Mouse (Mus musculus): ENCODE data around the gene Dnm2. TPM values are rescaled to one million over a fixed set of nuclear protein-coding genes. Genes with fewer than 3 reads are reported as not detected.
A peak's percentile ranks its signal among the peaks of the same experiment; 100 is the strongest.
"Not testable (repeated sequence)": the region's sequence is repeated elsewhere in the genome, so short reads cannot be mapped to it uniquely, and the experiment has no call there.

Dnm2 gene
- polyA plus RNA-seq, 1 experiment from 2014 or later, result 60.6 TPM

DNA sequence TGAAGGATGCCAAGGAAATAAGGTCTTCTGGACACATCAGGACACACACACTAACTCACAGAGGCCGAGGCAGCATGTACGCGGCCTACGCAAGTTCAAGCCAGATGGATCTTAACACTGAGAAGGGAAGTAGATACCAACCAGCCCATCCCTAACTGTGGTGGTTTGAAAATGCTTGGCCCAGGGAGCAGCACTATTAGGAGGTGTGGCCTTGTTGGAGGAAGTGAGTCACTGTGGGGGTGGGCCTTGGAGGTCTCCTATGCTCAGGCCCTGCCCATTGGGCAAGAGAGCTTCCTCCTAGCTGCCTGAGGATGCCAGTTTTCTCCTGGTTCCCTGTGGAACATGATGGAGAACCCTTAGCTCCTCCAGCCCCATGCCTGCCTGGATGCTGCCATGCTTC is 88.8 kb downstream of the Dnm2 start:
- Histone ChIP-seq H3K4me1 (ENCODE audit: control insufficient read depth, insufficient read depth, low read length) (peaks cover 9% of the 10 kb centered on the region), H3K9ac (ENCODE audit: low read length) (no peak overlapping the region), H3K4me2 (no peak overlapping the region), H3K9me3 (ENCODE audit: control insufficient read depth, low read length) (no peaks in the 10 kb centered on the region), H3K36me3 (ENCODE audit: control insufficient read depth, insufficient read depth, low read length) (no peaks in the 10 kb centered on the region; the same call in 1 of the 2 replicates), H3K27me3 (ENCODE audit: control insufficient read depth, insufficient read depth, low read length) (no peaks in the 10 kb centered on the region), H3K4me3 (ENCODE audit: low read depth, low read length) (no peak overlapping the region), H3K27ac (ENCODE audit: low read depth, low read length) (no peak overlapping the region)
- ATAC-seq (ENCODE audit: low FRiP score) (no peak), DNase-seq (ENCODE audit: low spot score, missing footprints) (no peak)
- 97% methylated on average over 4 of the region's 4 CpGs for WGBS

DNA sequence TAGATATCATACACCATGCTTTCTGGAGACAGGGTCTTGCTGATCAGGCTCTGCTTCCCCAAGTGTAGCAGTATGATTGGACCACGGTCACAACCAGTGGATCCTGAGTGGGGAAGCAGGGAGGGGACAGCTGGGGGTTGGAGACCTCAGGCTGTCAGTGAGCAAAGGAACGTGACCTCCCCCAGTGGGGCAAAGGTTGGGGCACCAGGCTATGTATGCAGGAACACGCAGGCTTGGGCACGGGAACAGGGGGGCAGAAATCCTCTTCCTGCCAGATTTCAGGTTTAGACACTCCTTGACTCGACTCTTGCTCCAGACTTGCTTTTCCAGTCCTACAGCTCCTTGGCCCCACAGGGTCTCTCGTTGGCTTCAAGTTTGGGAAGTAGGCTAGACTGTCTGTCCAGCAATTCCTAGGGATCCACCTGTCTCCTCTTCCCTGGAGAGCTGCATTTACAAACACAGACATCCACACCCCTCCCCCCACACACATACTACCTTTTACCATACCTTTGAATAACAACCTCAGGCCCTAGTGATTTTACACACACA is 93.3 kb downstream of the Dnm2 start:
- no peak for ATAC-seq (ENCODE audit: low FRiP score)
- no peaks in the 10 kb centered on the region for H3K9me3 ChIP-seq (ENCODE audit: control insufficient read depth, low read length)
- H3K4me3 ChIP-seq (ENCODE audit: low read depth, low read length), result no peak overlapping the region
- no peaks in the 10 kb centered on the region for H3K4me1 ChIP-seq (ENCODE audit: control insufficient read depth, insufficient read depth, low read length)
- no peak overlapping the region for H3K9ac ChIP-seq (ENCODE audit: low read length)
- 81% methylated on average over 6 of the region's 6 CpGs for WGBS
- no peak overlapping the region for H3K4me2 ChIP-seq
- no peaks in the 10 kb centered on the region for H3K36me3 ChIP-seq (ENCODE audit: control insufficient read depth, insufficient read depth, low read length)
- no peaks in the 10 kb centered on the region for H3K27me3 ChIP-seq (ENCODE audit: control insufficient read depth, insufficient read depth, low read length)
- H3K27ac ChIP-seq (ENCODE audit: low read depth, low read length), result no peak overlapping the region
- DNase-seq (ENCODE audit: low spot score, missing footprints), result no peak

- not testable (repeated sequence) for H3K4me1 ChIP-seq (ENCODE audit: control insufficient read depth, insufficient read depth, low read length); H3K27ac ChIP-seq (ENCODE audit: low read depth, low read length); DNase-seq (ENCODE audit: low spot score, missing footprints); H3K9me3 ChIP-seq (ENCODE audit: control insufficient read depth, low read length); H3K4me3 ChIP-seq (ENCODE audit: low read depth, low read length); H3K36me3 ChIP-seq (ENCODE audit: control insufficient read depth, insufficient read depth, low read length); H3K9ac ChIP-seq (ENCODE audit: low read length); ATAC-seq (ENCODE audit: low FRiP score); H3K4me2 ChIP-seq; H3K27me3 ChIP-seq (ENCODE audit: control insufficient read depth, insufficient read depth, low read length)
- WGBS, result 81% methylated on average over 6 of the region's 6 CpGs
These were observed 94.0 kb downstream of the Dnm2 start for GRCm38 (mm10) chr9:21518690-21519089.

- Histone ChIP-seq H3K4me1 (ENCODE audit: control insufficient read depth, insufficient read depth, low read length) (no peaks in the 10 kb centered on the region), H3K4me3 (ENCODE audit: low read depth, low read length) (no peak overlapping the region), H3K9me3 (ENCODE audit: control insufficient read depth, low read length) (no peaks in the 10 kb centered on the region), H3K9ac (ENCODE audit: low read length) (no peak overlapping the region), H3K27me3 (ENCODE audit: control insufficient read depth, insufficient read depth, low read length) (no peaks in the 10 kb centered on the region), H3K4me2 (no peak overlapping the region), H3K27ac (ENCODE audit: low read depth, low read length) (no peak overlapping the region), H3K36me3 (ENCODE audit: control insufficient read depth, insufficient read depth, low read length) (no peaks in the 10 kb centered on the region)
- no peak for DNase-seq (ENCODE audit: low spot score, missing footprints)
- ATAC-seq (ENCODE audit: low FRiP score), result no peak
- WGBS, result 86% methylated on average over 7 of the region's 7 CpGs
These were observed 100.6 kb downstream of the Dnm2 start for GRCm38 (mm10) chr9:21525142-21525936.

DNA sequence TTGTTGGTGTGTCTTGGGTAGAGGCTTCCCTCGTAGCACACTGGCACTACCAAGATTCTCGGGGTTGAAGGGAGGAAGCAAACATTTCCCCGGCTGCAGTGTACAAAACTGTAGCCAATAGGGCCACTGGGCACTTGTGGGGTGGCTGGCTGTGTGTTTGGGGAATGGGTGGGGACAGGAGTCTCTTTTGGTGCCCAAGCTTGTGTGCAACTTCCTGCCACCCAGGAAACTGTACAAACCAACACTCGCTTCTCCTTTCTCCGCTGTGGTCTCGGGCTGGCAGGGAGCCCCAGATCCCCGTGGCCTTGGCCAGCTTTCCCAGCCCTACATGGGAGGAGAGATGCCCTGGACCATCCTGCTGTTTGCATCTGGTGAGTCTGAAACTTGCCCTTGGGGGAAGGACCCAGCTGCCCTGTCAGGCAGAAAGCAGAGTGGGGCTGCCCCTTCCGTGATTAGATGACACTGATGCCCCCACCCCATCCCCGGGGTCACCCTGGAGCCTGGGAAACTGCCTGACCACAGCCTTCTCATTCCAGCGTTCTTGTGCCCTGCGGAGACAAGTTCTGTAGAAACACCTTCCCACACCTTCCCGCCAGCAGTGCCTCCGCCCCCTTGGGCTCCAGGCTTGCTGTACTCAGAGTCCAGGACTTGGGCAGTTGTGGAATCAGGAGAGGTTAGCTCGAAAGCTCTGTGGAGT is 101.4 kb downstream of the Dnm2 start, which contains the start of gene AB124611:
AB124611 (plus strand) TSS at position 240 of the 697 bp plus-strand sequence.
- no peak for ATAC-seq (ENCODE audit: low FRiP score)
- H3K9ac ChIP-seq (ENCODE audit: low read length), result no peak within 1 kb of the TSS
- H3K36me3 ChIP-seq (ENCODE audit: control insufficient read depth, insufficient read depth, low read length), result no peaks in the 10 kb centered on the region

GRCm38 (mm10) chr9:21526634-21526944 is 101.9 kb downstream of the Dnm2 start:
- no peak overlapping the region for H3K27ac ChIP-seq (ENCODE audit: low read depth, low read length)
- 92% methylated on average over 3 of the region's 3 CpGs for WGBS
- H3K36me3 ChIP-seq (ENCODE audit: control insufficient read depth, insufficient read depth, low read length), result no peaks in the 10 kb centered on the region
- H3K4me1 ChIP-seq (ENCODE audit: control insufficient read depth, insufficient read depth, low read length), result no peaks in the 10 kb centered on the region
- no peaks in the 10 kb centered on the region for H3K27me3 ChIP-seq (ENCODE audit: control insufficient read depth, insufficient read depth, low read length)
- DNase-seq (ENCODE audit: low spot score, missing footprints) (no peak), ATAC-seq (ENCODE audit: low FRiP score) (no peak)
- H3K4me2 ChIP-seq, result no peak overlapping the region
- H3K9me3 ChIP-seq (ENCODE audit: control insufficient read depth, low read length), result no peaks in the 10 kb centered on the region
- H3K4me3 ChIP-seq (ENCODE audit: low read depth, low read length), result no peak overlapping the region
- no peak overlapping the region for H3K9ac ChIP-seq (ENCODE audit: low read length)

More for the DNA sequence above, 101.4 kb downstream of the Dnm2 start, which contains the start of gene AB124611:
- 71% methylated on average over 14 of the region's 14 CpGs for WGBS
- Histone ChIP-seq H3K4me1 (ENCODE audit: control insufficient read depth, insufficient read depth, low read length) (no peaks in the 10 kb centered on the region), H3K9me3 (ENCODE audit: control insufficient read depth, low read length) (no peaks in the 10 kb centered on the region), H3K4me3 (ENCODE audit: low read depth, low read length) (no peak within 1 kb of the TSS), H3K27ac (ENCODE audit: low read depth, low read length) (no peak within 1 kb of the TSS), H3K4me2 (no peak within 1 kb of the TSS), H3K27me3 (ENCODE audit: control insufficient read depth, insufficient read depth, low read length) (no peaks in the 10 kb centered on the region)
- no peak for DNase-seq (ENCODE audit: low spot score, missing footprints)

GRCm38 (mm10) chr9:21527100-21527801 is 102.5 kb downstream of the Dnm2 start:
- H3K27me3 ChIP-seq (ENCODE audit: control insufficient read depth, insufficient read depth, low read length), result no peaks in the 10 kb centered on the region
- no peaks in the 10 kb centered on the region for H3K4me1 ChIP-seq (ENCODE audit: control insufficient read depth, insufficient read depth, low read length)
- DNase-seq (ENCODE audit: low spot score, missing footprints) (no peak), ATAC-seq (ENCODE audit: low FRiP score) (no peak)
- 91% methylated on average over 2 of the region's 2 CpGs for WGBS
- H3K27ac ChIP-seq (ENCODE audit: low read depth, low read length), result no peak overlapping the region
- H3K4me3 ChIP-seq (ENCODE audit: low read depth, low read length), result no peak overlapping the region
- no peak overlapping the region for H3K9ac ChIP-seq (ENCODE audit: low read length)
- no peak overlapping the region for H3K4me2 ChIP-seq
- H3K36me3 ChIP-seq (ENCODE audit: control insufficient read depth, insufficient read depth, low read length), result no peaks in the 10 kb centered on the region
- H3K9me3 ChIP-seq (ENCODE audit: control insufficient read depth, low read length), result no peaks in the 10 kb centered on the region

DNA sequence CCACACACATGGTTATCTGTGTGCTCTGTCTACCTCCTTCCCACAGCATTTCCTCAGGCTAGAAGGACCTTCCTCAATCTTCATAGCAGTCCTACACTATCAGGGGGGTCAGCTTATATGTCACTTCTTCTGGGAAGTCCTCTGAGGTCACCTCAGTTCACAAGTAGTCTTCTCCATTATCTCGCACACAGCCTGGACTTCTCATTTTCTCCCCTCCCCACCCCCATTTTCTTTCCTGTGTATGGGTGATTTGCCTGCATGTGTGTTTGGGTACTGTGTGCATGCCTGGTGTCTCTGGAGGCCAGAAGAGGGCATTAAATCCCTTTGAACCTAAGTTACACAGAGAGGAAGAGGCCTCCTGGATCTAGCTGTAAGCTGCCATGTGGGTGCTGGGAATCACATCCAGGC is 103.2 kb downstream of the Dnm2 start:
- 73% methylated on average over 1 of the region's 1 CpGs for WGBS
- Histone ChIP-seq H3K27me3 (ENCODE audit: control insufficient read depth, insufficient read depth, low read length) (no peaks in the 10 kb centered on the region), H3K9ac (ENCODE audit: low read length) (no peak overlapping the region), H3K36me3 (ENCODE audit: control insufficient read depth, insufficient read depth, low read length) (no peaks in the 10 kb centered on the region), H3K27ac (ENCODE audit: low read depth, low read length) (no peak overlapping the region), H3K4me3 (ENCODE audit: low read depth, low read length) (no peak overlapping the region), H3K4me2 (no peak overlapping the region), H3K9me3 (ENCODE audit: control insufficient read depth, low read length) (no peaks in the 10 kb centered on the region), H3K4me1 (ENCODE audit: control insufficient read depth, insufficient read depth, low read length) (no peaks in the 10 kb centered on the region)
- DNase-seq (ENCODE audit: low spot score, missing footprints), result no peak
- ATAC-seq (ENCODE audit: low FRiP score), result 0 out of 2 replicates have a peak, but pooled peaks have one; percentile 5
